21 mouse cellular contexts compared by ENCODE assay signal in genomic region chr11:76089776-76090175, GRCm38 (mm10).
A peak's percentile ranks its signal among the peaks of the same experiment; 100 is the strongest.
DNase-seq lines count a peak whose midpoint lies in the region; ATAC-seq lines count a peak whose summit lies in the region.
"Had no signal": no experiment of that assay in that cellular context is flagged by ENCODE, and none has a peak within 500 bp of the region (broad histone marks: within the 10 kb centered on the region; RNA-seq: fewer than 3 reads in every experiment).

No protein-coding gene starts in this region.

- WGBS in forebrain, embryonic 16.5 days: 73% methylated on average over 6 of the region's 6 CpGs

- peak; percentile 25 to 26 for DNase-seq in cerebellum, postnatal 10 days
- no peak for DNase-seq in cerebellum, postnatal 36 days
- peak; percentile 67 for DNase-seq in NIH3T3 (ENCODE audit: low read depth)
- peak; percentile 84 for DNase-seq in adrenal gland, postnatal 25 days
- peak; percentile 80 for DNase-seq in kidney, postnatal 14 days
- no peak for DNase-seq in urinary bladder, postnatal 10 days (ENCODE audit: low spot score)
- no peak for DNase-seq in layer of hippocampus, postnatal 14 days (ENCODE audit: low spot score in 2 of 2)
- DNase-seq: cerebellum, adult 8-10 months; gastrocnemius, postnatal 10 days; heart, adult 18-20 months; left cerebral cortex, postnatal 4 days; liver had no signal

- H3K9me3 ChIP-seq in forebrain, embryonic 16.5 days (ENCODE audit: control insufficient read depth, low read length): no peaks in the 10 kb centered on the region
- H3K9me3 ChIP-seq: forebrain, embryonic 12.5 days; G1E; heart, embryonic 13.5 days; hindbrain, embryonic 13.5 days; midbrain, embryonic 12.5 days; neural tube, embryonic 13.5 days had no signal

- no peak overlapping the region for H3K4me3 ChIP-seq in forebrain, embryonic 16.5 days (replicated peaks; ENCODE audit: low read length)
- H3K4me3 ChIP-seq: forebrain, embryonic 12.5 days; heart, embryonic 13.5 days; hindbrain, embryonic 13.5 days; midbrain, embryonic 12.5 days; neural tube, embryonic 13.5 days had no signal

- no peaks in the 10 kb centered on the region for H3K4me1 ChIP-seq in forebrain, embryonic 16.5 days (replicated peaks; ENCODE audit: control insufficient read depth, insufficient read depth, low read length)
- H3K4me1 ChIP-seq: forebrain, embryonic 12.5 days; hindbrain, embryonic 13.5 days; midbrain, embryonic 12.5 days; neural tube, embryonic 13.5 days had no signal

- no peaks in the 10 kb centered on the region for H3K27me3 ChIP-seq in forebrain, embryonic 16.5 days (replicated peaks; ENCODE audit: control insufficient read depth, insufficient read depth, low read length)
- H3K27me3 ChIP-seq: forebrain, embryonic 12.5 days; heart, embryonic 13.5 days; hindbrain, embryonic 13.5 days; midbrain, embryonic 12.5 days; neural tube, embryonic 13.5 days had no signal

- H3K4me2 ChIP-seq in forebrain, embryonic 16.5 days (ENCODE audit: low read length): no peak overlapping the region
- H3K4me2 ChIP-seq: forebrain, embryonic 12.5 days; heart, embryonic 13.5 days; hindbrain, embryonic 13.5 days; midbrain, embryonic 12.5 days; neural tube, embryonic 13.5 days had no signal

- H3K36me3 ChIP-seq in forebrain, embryonic 16.5 days (ENCODE audit: control insufficient read depth, insufficient read depth): peaks cover 5% of the 10 kb centered on the region; the same call in 1 of the 2 replicates

- H3K27ac ChIP-seq in forebrain, embryonic 16.5 days (ENCODE audit: low read length): no peak overlapping the region
- H3K27ac ChIP-seq: forebrain, embryonic 12.5 days; heart, embryonic 13.5 days; hindbrain, embryonic 13.5 days; midbrain, embryonic 12.5 days; neural tube, embryonic 13.5 days; stomach, postnatal 0 days had no signal

- ATAC-seq in forebrain, embryonic 16.5 days: no peak
- ATAC-seq: lung, postnatal 0 days had no signal

- no peak overlapping the region for H3K9ac ChIP-seq in forebrain, embryonic 16.5 days (replicated peaks; ENCODE audit: low read depth, low read length)
- H3K9ac ChIP-seq: forebrain, embryonic 12.5 days; heart, embryonic 13.5 days; hindbrain, embryonic 13.5 days; midbrain, embryonic 12.5 days; neural tube, embryonic 13.5 days had no signal

Comparison
In these comparisons a context has a peak if more than half of its experiments do, and no peak if none do; other contexts are left out.
1. DNase-seq: peak in cerebellum, postnatal 10 days (2 of 2), NIH3T3 (single experiment), adrenal gland, postnatal 25 days (single experiment) and kidney, postnatal 14 days (single experiment); none in cerebellum, postnatal 36 days (0 of 2), urinary bladder, postnatal 10 days (single experiment) and layer of hippocampus, postnatal 14 days (0 of 2).